Mouse (Mus musculus): ENCODE measurements around the gene Rnft2. TPM values are rescaled to one million over a fixed set of nuclear protein-coding genes. Genes with fewer than 3 reads are reported as not detected.

Gene Rnft2
- polyA plus RNA-seq, 1 experiment from 2014 or later = 4.9 TPM

DNA sequence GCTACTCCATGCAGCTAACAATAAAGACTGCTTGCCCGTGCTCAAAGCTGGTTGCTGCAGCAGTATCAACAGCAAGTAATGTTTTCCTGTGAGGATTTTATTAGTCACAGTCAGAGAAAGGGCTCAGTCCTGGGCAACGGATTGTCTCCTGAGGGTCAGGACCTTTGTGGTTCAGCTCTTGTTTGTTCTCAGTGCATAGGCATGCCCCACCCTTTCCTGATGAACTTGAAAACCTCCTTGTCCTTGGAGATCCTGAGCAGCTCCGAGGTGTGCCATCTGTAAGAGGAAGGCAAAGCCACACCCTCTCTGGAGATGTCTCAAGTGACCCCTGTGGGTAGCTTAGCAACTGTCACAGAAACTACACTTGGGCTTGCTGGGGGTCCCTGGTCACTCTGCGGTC is 84.2 kb downstream of the Rnft2 start:
- Histone ChIP-seq H3K27ac (no peak overlapping the region), H3K36me3 (replicated peaks) (no peaks in the 10 kb centered on the region), H3K9me3 (no peaks in the 10 kb centered on the region), H3K27me3 (ENCODE audit: poor library complexity, severe bottlenecking) (peaks cover 43% of the 10 kb centered on the region), H3K4me1 (peaks cover 1% of the 10 kb centered on the region; the same call in 1 of the 2 replicates), H3K4me3 (no peak overlapping the region)
- 46% methylated on average over 4 of the region's 4 CpGs for WGBS
- no peak for DNase-seq (ENCODE audit: extremely low spot score, low spot score)

DNA sequence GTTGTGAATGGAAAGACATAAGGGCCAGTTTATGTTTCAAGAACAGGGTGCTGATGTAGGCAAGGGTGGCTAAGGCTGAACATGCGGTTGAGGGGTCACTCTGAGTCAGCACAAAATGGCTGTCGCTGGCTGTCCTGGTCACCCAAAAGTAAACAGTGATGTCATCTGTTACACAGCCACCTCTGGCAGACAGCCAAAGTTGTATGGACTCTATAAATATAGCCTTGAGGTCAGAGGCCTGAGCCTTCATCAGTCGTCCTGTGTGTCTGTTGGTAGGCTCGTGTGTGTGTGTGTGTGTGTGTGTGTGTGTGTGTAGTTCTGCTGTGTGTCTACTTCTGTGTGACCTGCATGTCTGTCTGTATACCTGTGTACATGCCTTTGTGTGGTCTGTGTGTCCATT is 87.9 kb downstream of the Rnft2 start:
- H3K4me1 ChIP-seq = peaks cover 29% of the 10 kb centered on the region
- 76% methylated on average over 4 of the region's 4 CpGs for WGBS
- H3K27me3 ChIP-seq (ENCODE audit: poor library complexity, severe bottlenecking) = peaks cover 18% of the 10 kb centered on the region
- no peak for DNase-seq (ENCODE audit: extremely low spot score, low spot score)
- no peak overlapping the region for H3K27ac ChIP-seq
- no peak overlapping the region for H3K4me3 ChIP-seq
- peaks cover 16% of the 10 kb centered on the region for H3K36me3 ChIP-seq (replicated peaks)
- H3K9me3 ChIP-seq = no peaks in the 10 kb centered on the region

DNA sequence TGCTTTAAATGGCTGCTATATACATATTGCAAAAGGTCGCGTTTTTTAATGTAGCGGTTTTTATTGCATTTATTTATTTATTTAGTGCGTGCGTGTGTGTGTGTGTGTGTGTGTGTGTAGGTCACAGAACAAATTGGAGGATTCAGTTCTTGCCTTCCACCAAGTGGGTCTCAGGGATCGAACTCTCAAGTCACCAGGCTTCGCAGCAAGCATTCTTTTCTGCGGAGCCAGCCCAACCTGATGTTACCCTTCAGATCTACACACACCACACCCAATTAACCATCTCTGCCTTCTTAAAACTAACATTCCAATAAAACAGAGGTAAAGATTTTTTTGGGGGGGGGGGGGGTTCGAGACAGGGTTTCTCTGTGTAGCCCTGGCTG is 89.4 kb downstream of the Rnft2 start:
- H3K4me3 ChIP-seq = peak overlapping the region; percentile 99
- DNase-seq (ENCODE audit: extremely low spot score, low spot score) = no peak
- H3K27ac ChIP-seq = peak overlapping the region; percentile 90
- 27% methylated on average over 9 of the region's 9 CpGs for WGBS
- no peaks in the 10 kb centered on the region for H3K9me3 ChIP-seq
- H3K36me3 ChIP-seq (replicated peaks) = peaks cover 29% of the 10 kb centered on the region
- H3K27me3 ChIP-seq (ENCODE audit: poor library complexity, severe bottlenecking) = peaks cover 3% of the 10 kb centered on the region; the same call in 1 of the 2 replicates
- peaks cover 29% of the 10 kb centered on the region for H3K4me1 ChIP-seq

DNA sequence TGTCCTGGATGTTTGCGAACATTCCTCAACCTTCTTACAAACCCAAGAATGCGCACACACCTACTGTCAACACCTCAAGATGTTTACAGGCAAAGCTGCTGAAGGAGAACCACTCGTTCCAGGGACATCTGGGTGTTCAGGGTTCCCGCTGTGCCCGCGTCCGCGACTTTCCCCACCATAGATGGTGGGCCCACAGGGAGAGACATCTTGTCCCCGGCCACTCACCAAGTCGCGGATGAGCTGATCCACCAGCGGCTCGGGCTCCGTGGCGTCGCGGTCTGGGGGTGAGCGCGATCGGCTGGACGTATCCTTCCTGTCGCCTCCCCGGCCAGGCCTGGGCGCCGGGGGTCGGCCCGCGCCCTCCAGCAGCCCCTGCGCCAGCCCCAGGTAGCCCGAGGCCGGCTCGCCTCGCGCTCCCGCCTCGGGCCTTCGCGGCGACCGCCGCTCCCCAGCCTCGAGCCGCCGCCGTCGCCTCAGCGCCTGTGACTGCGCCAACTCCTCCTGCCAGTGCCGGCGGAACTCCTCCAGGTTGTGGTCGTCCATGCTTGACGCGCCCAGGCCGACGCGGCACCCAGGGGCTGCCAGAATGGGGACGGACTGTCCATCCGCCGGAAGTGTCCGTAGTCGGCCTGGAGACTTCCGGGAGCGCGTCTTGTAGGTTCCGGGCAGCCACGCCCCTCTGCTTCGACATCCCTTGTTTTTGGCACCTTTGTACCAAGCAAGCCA is 89.9 kb downstream of the Rnft2 start, which contains the start of gene Fbxw8:
Fbxw8 (minus strand) TSS at position 626 of the 726 bp plus-strand sequence.
- peaks cover 29% of the 10 kb centered on the region for H3K4me1 ChIP-seq
- H3K9me3 ChIP-seq = no peaks in the 10 kb centered on the region
- H3K27me3 ChIP-seq (ENCODE audit: poor library complexity, severe bottlenecking) = no peaks in the 10 kb centered on the region
- peak within 1 kb of the TSS; percentile 90 for H3K27ac ChIP-seq
- peak; percentile 91 for DNase-seq (ENCODE audit: extremely low spot score, low spot score)
- peak within 1 kb of the TSS; percentile 99 for H3K4me3 ChIP-seq
- peaks cover 34% of the 10 kb centered on the region for H3K36me3 ChIP-seq (replicated peaks)
- WGBS = under 1% methylated on average over 67 of the region's 67 CpGs

DNA sequence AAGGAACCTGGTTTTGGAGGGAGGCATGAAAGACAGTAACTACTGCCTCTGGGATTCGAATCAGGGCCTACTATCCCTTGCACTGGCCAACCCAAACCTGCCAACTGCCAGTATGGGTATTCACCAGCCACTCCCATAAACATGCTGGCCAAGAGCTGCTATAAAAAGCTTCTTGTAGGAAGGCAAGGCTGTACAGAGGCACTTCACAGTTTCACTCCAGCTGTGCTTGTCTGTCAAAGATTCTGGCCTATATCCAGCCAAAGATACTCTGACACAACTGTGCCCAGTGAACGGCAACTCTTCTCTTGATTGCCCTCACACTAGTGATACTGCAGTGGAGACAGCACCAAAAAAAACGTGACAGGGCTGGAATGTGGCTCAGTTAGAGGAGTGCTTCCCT is 95.2 kb downstream of the Rnft2 start:
- DNase-seq (ENCODE audit: extremely low spot score, low spot score) = no peak
- no peaks in the 10 kb centered on the region for H3K27me3 ChIP-seq (ENCODE audit: poor library complexity, severe bottlenecking)
- H3K27ac ChIP-seq = no peak overlapping the region
- peaks cover 59% of the 10 kb centered on the region for H3K36me3 ChIP-seq (replicated peaks)
- WGBS = 83% methylated on average over 3 of the region's 3 CpGs
- no peaks in the 10 kb centered on the region for H3K9me3 ChIP-seq
- no peak overlapping the region for H3K4me3 ChIP-seq
- peaks cover 27% of the 10 kb centered on the region for H3K4me1 ChIP-seq

DNA sequence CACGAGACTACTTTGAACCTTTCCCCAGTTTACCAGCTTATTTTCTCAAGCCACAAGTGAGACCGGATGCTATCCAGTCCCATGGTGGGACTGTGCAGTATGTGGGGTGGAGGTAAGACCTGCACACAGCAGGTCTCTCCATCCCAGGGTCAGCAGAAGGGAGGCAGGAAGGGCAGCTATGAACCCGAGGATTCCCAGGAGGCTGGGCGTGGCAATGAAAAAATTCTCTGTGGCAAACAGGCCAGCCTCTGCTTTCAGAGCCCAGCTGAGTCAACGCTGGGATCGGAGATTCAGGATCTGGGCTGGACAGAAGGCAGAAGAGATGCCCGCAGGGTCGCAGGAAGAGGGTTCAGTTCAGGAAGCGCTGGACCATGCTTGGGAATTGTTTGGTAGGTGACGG is 97.7 kb downstream of the Rnft2 start:
- H3K27ac ChIP-seq = no peak overlapping the region
- DNase-seq (ENCODE audit: extremely low spot score, low spot score) = no peak
- 84% methylated on average over 10 of the region's 10 CpGs for WGBS
- peaks cover 56% of the 10 kb centered on the region for H3K36me3 ChIP-seq (replicated peaks)
- no peak overlapping the region for H3K4me3 ChIP-seq
- H3K9me3 ChIP-seq = no peaks in the 10 kb centered on the region
- H3K4me1 ChIP-seq = 0 out of 2 replicates have a peak, but pooled peaks cover 5% of the 10 kb centered on the region
- H3K27me3 ChIP-seq (ENCODE audit: poor library complexity, severe bottlenecking) = no peaks in the 10 kb centered on the region

DNA sequence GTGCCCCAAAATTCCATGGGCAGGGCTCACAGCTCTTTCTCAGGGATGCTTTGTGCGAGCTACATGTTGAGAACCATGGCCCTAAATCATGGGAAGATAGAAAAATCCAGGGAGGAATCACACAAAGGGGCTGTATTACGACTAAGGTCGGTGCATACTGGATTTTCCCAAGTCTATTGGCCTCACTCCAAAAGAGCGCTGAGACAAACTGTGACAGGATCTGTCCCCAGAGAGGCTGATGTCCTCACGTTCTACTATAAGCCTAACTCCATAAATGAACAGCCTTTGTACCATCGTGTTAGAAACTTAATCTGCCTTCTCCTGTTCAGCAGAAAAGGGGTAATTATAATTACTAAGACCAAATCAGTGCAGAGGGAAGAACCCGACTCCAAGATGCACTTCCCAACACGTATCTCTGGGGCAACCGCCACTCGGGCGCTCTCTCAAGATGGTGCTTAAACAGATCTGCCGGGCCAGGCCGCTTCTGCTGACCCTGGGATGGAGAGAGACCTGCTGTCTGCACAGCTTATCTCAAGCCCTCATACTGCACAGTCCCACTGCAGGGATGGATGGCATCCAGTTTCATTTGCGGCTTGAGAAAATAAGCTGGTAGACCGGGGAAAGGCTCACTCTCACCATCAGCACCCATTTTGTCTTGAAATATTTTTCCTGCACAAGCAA is 98.8 kb downstream of the Rnft2 start:
- 0 out of 2 replicates have a peak, but pooled peaks cover 5% of the 10 kb centered on the region for H3K4me1 ChIP-seq
- DNase-seq (ENCODE audit: extremely low spot score, low spot score) = no peak
- H3K36me3 ChIP-seq (replicated peaks) = peaks cover 56% of the 10 kb centered on the region
- H3K9me3 ChIP-seq = no peaks in the 10 kb centered on the region
- no peak overlapping the region for H3K4me3 ChIP-seq
- H3K27ac ChIP-seq = no peak overlapping the region
- 88% methylated on average over 15 of the region's 15 CpGs for WGBS
- no peaks in the 10 kb centered on the region for H3K27me3 ChIP-seq (ENCODE audit: poor library complexity, severe bottlenecking)

DNA sequence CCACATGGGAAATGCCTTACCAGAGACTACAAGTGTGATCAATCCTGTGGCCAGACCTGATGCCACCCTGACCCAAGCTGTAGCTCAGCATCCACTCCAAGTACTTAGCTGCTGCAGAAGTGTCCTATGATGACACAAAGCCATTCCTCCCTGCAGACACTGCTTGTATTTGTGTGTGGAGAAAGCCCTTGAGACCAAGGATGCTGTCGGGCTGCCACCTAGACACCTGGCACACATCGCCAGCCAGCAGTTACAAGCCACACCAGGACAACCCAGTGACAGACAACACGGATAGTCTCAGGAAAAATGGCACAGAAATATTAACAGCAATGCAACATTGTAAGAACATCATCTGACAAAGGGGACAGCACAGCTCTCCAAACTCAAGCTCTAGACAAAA is 99.5 kb downstream of the Rnft2 start:
- 94% methylated on average over 3 of the region's 3 CpGs for WGBS
- H3K27ac ChIP-seq = no peak overlapping the region
- 0 out of 2 replicates have a peak, but pooled peaks cover 5% of the 10 kb centered on the region for H3K4me1 ChIP-seq
- H3K36me3 ChIP-seq (replicated peaks) = peaks cover 57% of the 10 kb centered on the region
- H3K27me3 ChIP-seq (ENCODE audit: poor library complexity, severe bottlenecking) = no peaks in the 10 kb centered on the region
- no peaks in the 10 kb centered on the region for H3K9me3 ChIP-seq
- no peak for DNase-seq (ENCODE audit: extremely low spot score, low spot score)
- no peak overlapping the region for H3K4me3 ChIP-seq

DNA sequence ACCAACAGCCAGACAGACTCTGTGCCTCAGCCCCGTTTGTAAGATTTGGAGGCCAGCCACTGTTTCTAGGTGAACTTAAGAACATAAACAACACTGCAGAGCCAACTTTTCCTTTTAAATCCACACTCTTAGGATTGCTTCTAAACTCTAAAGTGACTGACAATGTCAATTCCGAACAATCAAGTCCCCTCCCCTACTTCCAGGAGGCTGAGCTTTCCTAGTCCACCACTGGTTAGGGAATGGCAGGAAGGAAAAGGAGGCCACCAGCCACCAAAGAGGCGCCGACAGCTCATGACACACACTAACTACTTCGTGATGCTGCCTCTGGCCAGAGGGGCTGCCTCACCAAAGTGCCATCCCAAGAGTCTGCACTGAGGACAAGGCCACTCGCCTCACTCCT is 100.1 kb downstream of the Rnft2 start:
- 89% methylated on average over 6 of the region's 6 CpGs for WGBS
- Histone ChIP-seq H3K4me3 (no peak overlapping the region), H3K27me3 (ENCODE audit: poor library complexity, severe bottlenecking) (no peaks in the 10 kb centered on the region), H3K27ac (no peak overlapping the region), H3K4me1 (0 out of 2 replicates have a peak, but pooled peaks cover 5% of the 10 kb centered on the region), H3K36me3 (replicated peaks) (peaks cover 57% of the 10 kb centered on the region), H3K9me3 (no peaks in the 10 kb centered on the region)
- no peak for DNase-seq (ENCODE audit: extremely low spot score, low spot score)

DNA sequence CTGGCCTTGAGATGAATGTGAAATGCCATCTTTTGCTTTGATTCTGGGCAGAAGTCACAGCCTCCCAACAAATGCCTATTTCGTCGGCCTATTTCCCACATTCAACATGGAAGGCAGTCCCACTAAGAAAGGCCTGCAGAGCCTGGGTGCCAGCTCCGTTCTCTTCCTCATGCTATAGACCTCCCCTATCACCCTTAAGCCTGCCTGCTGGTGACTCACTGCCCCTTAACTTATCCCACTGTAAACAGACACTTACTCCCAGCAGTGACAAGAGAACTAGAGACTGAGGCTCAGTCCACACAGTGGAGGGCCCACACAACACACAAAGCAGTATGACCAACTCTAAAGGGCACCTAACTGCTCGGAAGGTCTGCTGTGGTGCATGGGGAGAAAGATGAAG is 100.6 kb downstream of the Rnft2 start:
- Histone ChIP-seq H3K27ac (no peak overlapping the region), H3K4me1 (0 out of 2 replicates have a peak, but pooled peaks cover 5% of the 10 kb centered on the region), H3K4me3 (no peak overlapping the region), H3K27me3 (ENCODE audit: poor library complexity, severe bottlenecking) (no peaks in the 10 kb centered on the region), H3K9me3 (no peaks in the 10 kb centered on the region), H3K36me3 (replicated peaks) (peaks cover 60% of the 10 kb centered on the region)
- no peak for DNase-seq (ENCODE audit: extremely low spot score, low spot score)
- 92% methylated on average over 4 of the region's 4 CpGs for WGBS

DNA sequence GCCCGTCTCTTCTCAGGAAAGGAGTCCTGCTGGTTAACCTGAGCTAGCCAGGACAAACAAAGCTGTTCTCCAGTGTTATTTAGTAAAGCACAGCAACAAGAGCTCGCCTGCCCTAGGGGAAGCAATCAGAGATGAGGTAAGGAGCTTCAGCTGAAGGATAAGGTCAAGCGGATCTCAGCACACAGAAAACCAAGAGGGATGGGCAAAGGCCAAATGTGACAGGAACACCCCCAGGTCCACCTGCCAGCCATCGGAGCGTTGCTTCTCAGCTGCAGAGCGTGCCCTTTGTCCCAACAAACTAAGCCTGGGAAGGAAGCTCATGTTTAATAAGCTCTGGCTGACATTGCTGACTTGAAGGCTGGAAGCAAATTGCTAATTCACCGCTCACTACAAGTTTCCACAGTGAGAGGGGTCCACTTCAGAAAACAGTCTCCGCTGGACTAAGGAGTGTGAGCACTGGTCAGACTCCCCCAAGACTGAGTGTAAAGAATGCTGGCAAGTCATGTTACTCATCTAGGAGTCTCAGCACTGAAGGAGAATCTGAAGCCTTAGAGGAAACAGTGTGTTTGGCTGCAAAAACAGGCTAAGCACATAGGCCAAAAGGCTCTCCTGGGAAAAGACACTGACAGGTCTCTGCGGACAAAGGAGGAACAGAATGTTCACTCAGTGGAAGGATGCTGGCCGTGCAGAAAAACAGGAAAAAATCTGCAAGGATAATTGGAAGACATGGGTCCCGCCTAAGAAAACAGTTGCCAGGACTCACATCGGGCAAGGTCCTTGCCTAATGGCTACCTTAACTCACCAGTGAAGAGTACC is 101.5 kb downstream of the Rnft2 start:
- WGBS = 86% methylated on average over 12 of the region's 12 CpGs
- Histone ChIP-seq H3K27me3 (ENCODE audit: poor library complexity, severe bottlenecking) (no peaks in the 10 kb centered on the region), H3K4me1 (0 out of 2 replicates have a peak, but pooled peaks cover 5% of the 10 kb centered on the region), H3K9me3 (no peaks in the 10 kb centered on the region), H3K36me3 (replicated peaks) (peaks cover 69% of the 10 kb centered on the region), H3K27ac (no peak overlapping the region), H3K4me3 (no peak overlapping the region)
- DNase-seq (ENCODE audit: extremely low spot score, low spot score) = no peak

DNA sequence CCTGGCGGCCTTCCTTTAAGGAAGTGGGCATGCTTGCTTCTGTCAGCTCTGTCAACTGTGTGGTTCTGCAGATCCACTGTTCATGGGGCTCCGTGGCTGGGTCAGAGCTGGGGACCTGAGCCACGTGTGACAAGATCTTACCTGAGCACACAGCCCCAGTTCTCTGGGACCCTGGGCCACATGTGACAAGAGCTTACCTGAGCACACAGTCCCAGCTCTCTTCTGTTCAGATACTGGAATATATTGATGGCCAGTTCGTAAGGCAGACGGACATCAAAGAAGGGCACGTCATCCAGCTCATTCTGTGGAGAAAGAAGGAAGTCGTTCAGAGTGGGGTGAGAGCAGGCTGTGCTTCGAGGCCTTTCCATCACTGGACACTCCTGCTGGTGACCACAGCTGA is 102.4 kb downstream of the Rnft2 start:
- peaks cover 76% of the 10 kb centered on the region for H3K36me3 ChIP-seq (replicated peaks)

More for the DNA sequence above, 102.4 kb downstream of the Rnft2 start:
- Histone ChIP-seq H3K27me3 (ENCODE audit: poor library complexity, severe bottlenecking) (no peaks in the 10 kb centered on the region), H3K4me1 (0 out of 2 replicates have a peak, but pooled peaks cover 2% of the 10 kb centered on the region), H3K4me3 (no peak overlapping the region), H3K27ac (no peak overlapping the region), H3K9me3 (no peaks in the 10 kb centered on the region)
- 93% methylated on average over 8 of the region's 8 CpGs for WGBS
- no peak for DNase-seq (ENCODE audit: extremely low spot score, low spot score)
